Mouse (Mus musculus) olfactory bulb, adult 2 months (tissue): Measurements from ENCODE around the gene Dennd1a. TPM values are rescaled to one million over a fixed set of nuclear protein-coding genes. Genes with fewer than 3 reads are reported as not detected.

ENCODE experiments used
- H3K27ac ChIP-seq: fragments of 200-500 bp; 2 replicates; pipeline ENCODE4 v1.5.1; 2012; ENCODE audit warnings: low read depth, low read length; ENCODE audit not compliant: insufficient read depth
- H3K4me1 ChIP-seq: fragments of 200-500 bp; 2 replicates; pipeline ENCODE4 v1.6.1; 2012; ENCODE audit warnings: low read length; ENCODE audit not compliant: control insufficient read depth, insufficient read depth
- H3K4me3 ChIP-seq: fragments of 200-500 bp; 2 replicates; pipeline ENCODE4 v1.5.1; 2012; ENCODE audit warnings: mild to moderate bottlenecking, low read depth, low read length, moderate library complexity; ENCODE audit not compliant: insufficient read depth
- CTCF ChIP-seq: fragments of 200-500 bp; IDR thresholded peaks from 2 replicates; pipeline ENCODE4 v1.5.1; 2012; ENCODE audit warnings: low read depth, mild to moderate bottlenecking, low read length, moderate library complexity; ENCODE audit not compliant: insufficient read depth
- POLR2A ChIP-seq: fragments of 200-500 bp; IDR thresholded peaks from 2 replicates; pipeline ENCODE4 v1.6.1; 2012; ENCODE audit warnings: mild to moderate bottlenecking, low read depth, low read length, moderate library complexity; ENCODE audit not compliant: insufficient read depth
- WGBS: fragments of 180-500 bp; shearing (Covaris S2); methylation state at CpG from one replicate; pipeline ENCODE4 v1.1.7; 2018; 5-methylcytosine and 5-hydroxymethylcytosine counted together
- polyA plus RNA-seq: library from polyadenylated mRNA; stranded (reverse); fragments of >200 nt; gene quantifications from 2 replicates; pipeline ENCODE4 v1.2.4, GENCODE M21; 2012; ENCODE audit warnings: low replicate concordance; ENCODE audit not compliant: missing spikeins, insufficient read depth, insufficient read length

Dennd1a gene
- polyA plus RNA-seq, 1 experiment, result not detected

GRCm38 (mm10) chr2:37786461-37786860, 500.7 kb downstream of the Dennd1a start:
- no peak for TF ChIP-seq CTCF
- no peak for TF ChIP-seq POLR2A
- H3K4me3 ChIP-seq, result peak overlapping the region; percentile 23; the same call in 1 of the 2 replicates
- 46% methylated on average over 52 of the region's 52 CpGs for WGBS
- H3K4me1 ChIP-seq, result peaks cover 18% of the 10 kb centered on the region
- H3K27ac ChIP-seq, result no peak overlapping the region

- Histone ChIP-seq H3K27ac (no peak overlapping the region), H3K4me3 (no peak overlapping the region), H3K4me1 (peaks cover 28% of the 10 kb centered on the region)
- WGBS, result 52% methylated on average over 5 of the region's 5 CpGs
- no peak for TF ChIP-seq CTCF
- no peak for TF ChIP-seq POLR2A
These were observed 502.7 kb downstream of the Dennd1a start for GRCm38 (mm10) chr2:37784473-37784872.

- WGBS, result 72% methylated on average over 7 of the region's 7 CpGs
- no peak overlapping the region for H3K27ac ChIP-seq
- H3K4me1 ChIP-seq, result peaks cover 26% of the 10 kb centered on the region
- no peak overlapping the region for H3K4me3 ChIP-seq
- TF ChIP-seq POLR2A (no peak), CTCF (no peak)
These were observed 505.2 kb downstream of the Dennd1a start for GRCm38 (mm10) chr2:37782002-37782401.

- Histone ChIP-seq H3K27ac (no peak overlapping the region), H3K4me3 (no peak overlapping the region), H3K4me1 (peaks cover 24% of the 10 kb centered on the region)
- no peak for TF ChIP-seq CTCF
- no peak for TF ChIP-seq POLR2A
- WGBS, result 79% methylated on average over 3 of the region's 3 CpGs
These were observed 505.8 kb downstream of the Dennd1a start for GRCm38 (mm10) chr2:37781421-37781820.

- Histone ChIP-seq H3K27ac (no peak overlapping the region), H3K4me1 (peaks cover 22% of the 10 kb centered on the region), H3K4me3 (peak overlapping the region; percentile 38)
- WGBS, result 14% methylated on average over 14 of the region's 14 CpGs
- TF ChIP-seq CTCF (no peak), POLR2A (no peak)
These were observed 506.8 kb downstream of the Dennd1a start for GRCm38 (mm10) chr2:37780270-37780929.

- Histone ChIP-seq H3K27ac (no peak overlapping the region), H3K4me3 (no peak overlapping the region), H3K4me1 (peaks cover 18% of the 10 kb centered on the region)
- WGBS, result 40% methylated on average over 10 of the region's 10 CpGs
- TF ChIP-seq CTCF (no peak), POLR2A (no peak)
These were observed 509.1 kb downstream of the Dennd1a start for GRCm38 (mm10) chr2:37777958-37778720.

- TF ChIP-seq POLR2A (no peak), CTCF (no peak)
- Histone ChIP-seq H3K27ac (no peak overlapping the region), H3K4me1 (peaks cover 18% of the 10 kb centered on the region), H3K4me3 (no peak overlapping the region)
- WGBS, result 60% methylated on average over 20 of the region's 20 CpGs
These were observed 510.4 kb downstream of the Dennd1a start for GRCm38 (mm10) chr2:37776611-37777411.

GRCm38 (mm10) chr2:37776016-37776415, 511.2 kb downstream of the Dennd1a start, which contains the start of gene Crb2:
Crb2 (plus strand) TSS chr2:37776249.
- Histone ChIP-seq H3K4me1 (peaks cover 24% of the 10 kb centered on the region), H3K27ac (no peak within 1 kb of the TSS), H3K4me3 (no peak within 1 kb of the TSS)
- 55% methylated on average over 16 of the region's 18 CpGs for WGBS
- TF ChIP-seq CTCF, result no peak
- TF ChIP-seq POLR2A, result no peak

- peaks cover 17% of the 10 kb centered on the region for H3K4me1 ChIP-seq
- H3K4me3 ChIP-seq, result no peak overlapping the region
- no peak overlapping the region for H3K27ac ChIP-seq
- WGBS, result 40% methylated on average over 5 of the region's 5 CpGs
- TF ChIP-seq CTCF (peak; percentile 51; the same call in 1 of the 2 replicates), POLR2A (no peak)
These were observed 512.6 kb downstream of the Dennd1a start for GRCm38 (mm10) chr2:37774571-37774970.
